Mouse (Mus musculus): Measurements from ENCODE around the gene Smo. TPM values are rescaled to one million over a fixed set of nuclear protein-coding genes. Genes with fewer than 3 reads are reported as not detected.

Smo gene
- polyA plus RNA-seq, 1 experiment from 2014 or later = 3.2 TPM

GRCm38 (mm10) chr6:29702126-29702525 lies 33.2 kb upstream of the Smo start:
- Histone ChIP-seq H3K9ac (peak overlapping the region; percentile 72), H3K27me3 (no peaks in the 10 kb centered on the region), H3K4me1 (replicated peaks) (peaks cover 90% of the 10 kb centered on the region), H3K9me3 (replicated peaks) (no peaks in the 10 kb centered on the region), H3K36me3 (replicated peaks) (peaks cover 68% of the 10 kb centered on the region), H3K27ac (replicated peaks) (peak overlapping the region; percentile 99), H3K4me3 (replicated peaks) (peak overlapping the region; percentile 50), H3K4me2 (peak overlapping the region; percentile 75)
- 35% methylated on average over 3 of the region's 3 CpGs for WGBS (ENCODE audit: insufficient replicate concordance)
- no peak for ATAC-seq (ENCODE audit: insufficient read depth)

GRCm38 (mm10) chr6:29704143-29704542 lies 31.2 kb upstream of the Smo start:
- peak overlapping the region; percentile 99 for H3K27ac ChIP-seq (replicated peaks)
- H3K4me3 ChIP-seq (replicated peaks) = peak overlapping the region; percentile 0; the same call in 1 of the 2 replicates
- 0 out of 2 replicates have a peak overlapping the region, but pooled peaks have one; percentile 12 for H3K9ac ChIP-seq
- no peaks in the 10 kb centered on the region for H3K9me3 ChIP-seq (replicated peaks)
- H3K4me2 ChIP-seq = peak overlapping the region; percentile 32
- no peak for ATAC-seq (ENCODE audit: insufficient read depth)
- WGBS (ENCODE audit: insufficient replicate concordance) = 40% methylated on average over 5 of the region's 5 CpGs
- peaks cover 86% of the 10 kb centered on the region for H3K4me1 ChIP-seq (replicated peaks)
- H3K36me3 ChIP-seq (replicated peaks) = peaks cover 75% of the 10 kb centered on the region
- H3K27me3 ChIP-seq = no peaks in the 10 kb centered on the region

- no peak overlapping the region for H3K27ac ChIP-seq (replicated peaks)
- no peak overlapping the region for H3K4me2 ChIP-seq
- no peak for ATAC-seq (ENCODE audit: insufficient read depth)
- no peaks in the 10 kb centered on the region for H3K9me3 ChIP-seq (replicated peaks)
- H3K4me1 ChIP-seq (replicated peaks) = peaks cover 66% of the 10 kb centered on the region
- WGBS (ENCODE audit: insufficient replicate concordance) = 87% methylated on average over 2 of the region's 2 CpGs
- peaks cover 97% of the 10 kb centered on the region for H3K36me3 ChIP-seq (replicated peaks)
- H3K4me3 ChIP-seq (replicated peaks) = no peak overlapping the region
- no peaks in the 10 kb centered on the region for H3K27me3 ChIP-seq
- no peak overlapping the region for H3K9ac ChIP-seq
Measured at GRCm38 (mm10) chr6:29707902-29708301, 27.4 kb upstream of the Smo start.

GRCm38 (mm10) chr6:29711318-29711717 lies 24.0 kb upstream of the Smo start:
- Histone ChIP-seq H3K4me1 (replicated peaks) (peaks cover 33% of the 10 kb centered on the region), H3K27me3 (no peaks in the 10 kb centered on the region), H3K9ac (no peak overlapping the region), H3K4me2 (no peak overlapping the region), H3K9me3 (replicated peaks) (no peaks in the 10 kb centered on the region), H3K36me3 (replicated peaks) (peaks cover 98% of the 10 kb centered on the region), H3K4me3 (replicated peaks) (no peak overlapping the region), H3K27ac (replicated peaks) (no peak overlapping the region)
- no peak for ATAC-seq (ENCODE audit: insufficient read depth)
- 77% methylated on average over 3 of the region's 3 CpGs for WGBS (ENCODE audit: insufficient replicate concordance)

- ATAC-seq (ENCODE audit: insufficient read depth) = no peak
- Histone ChIP-seq H3K4me1 (replicated peaks) (peaks cover 27% of the 10 kb centered on the region), H3K4me3 (replicated peaks) (no peak overlapping the region), H3K9me3 (replicated peaks) (no peaks in the 10 kb centered on the region), H3K27me3 (no peaks in the 10 kb centered on the region), H3K9ac (no peak overlapping the region), H3K4me2 (no peak overlapping the region), H3K27ac (replicated peaks) (0 out of 2 replicates have a peak overlapping the region, but pooled peaks have one; percentile 42), H3K36me3 (replicated peaks) (peaks cover 98% of the 10 kb centered on the region)
- 47% methylated on average over 3 of the region's 3 CpGs for WGBS (ENCODE audit: insufficient replicate concordance)
Measured at GRCm38 (mm10) chr6:29712011-29712584, 23.2 kb upstream of the Smo start.

- ATAC-seq (ENCODE audit: insufficient read depth) = no peak
- 67% methylated on average over 10 of the region's 10 CpGs for WGBS (ENCODE audit: insufficient replicate concordance)
- Histone ChIP-seq H3K4me2 (no peak overlapping the region), H3K4me1 (replicated peaks) (peaks cover 9% of the 10 kb centered on the region), H3K9me3 (replicated peaks) (no peaks in the 10 kb centered on the region), H3K4me3 (replicated peaks) (no peak overlapping the region), H3K27ac (replicated peaks) (no peak overlapping the region), H3K27me3 (no peaks in the 10 kb centered on the region), H3K9ac (no peak overlapping the region), H3K36me3 (replicated peaks) (peaks cover 89% of the 10 kb centered on the region)
Measured at GRCm38 (mm10) chr6:29716624-29717365, 18.5 kb upstream of the Smo start.

- Histone ChIP-seq H3K9me3 (replicated peaks) (no peaks in the 10 kb centered on the region), H3K36me3 (replicated peaks) (peaks cover 81% of the 10 kb centered on the region), H3K27me3 (no peaks in the 10 kb centered on the region), H3K27ac (replicated peaks) (no peak overlapping the region), H3K4me1 (replicated peaks) (peaks cover 9% of the 10 kb centered on the region), H3K9ac (no peak overlapping the region), H3K4me2 (no peak overlapping the region), H3K4me3 (replicated peaks) (no peak overlapping the region)
- 78% methylated on average over 10 of the region's 10 CpGs for WGBS (ENCODE audit: insufficient replicate concordance)
- ATAC-seq (ENCODE audit: insufficient read depth) = no peak
Measured at GRCm38 (mm10) chr6:29717541-29717940, 17.8 kb upstream of the Smo start.

GRCm38 (mm10) chr6:29717952-29718521 lies 17.3 kb upstream of the Smo start:
- no peak for ATAC-seq (ENCODE audit: insufficient read depth)

GRCm38 (mm10) chr6:29718894-29719329 lies 16.4 kb upstream of the Smo start:
- H3K36me3 ChIP-seq (replicated peaks) = peaks cover 69% of the 10 kb centered on the region
- peak overlapping the region; percentile 45 for H3K4me2 ChIP-seq
- no peak for ATAC-seq (ENCODE audit: insufficient read depth)
- no peak overlapping the region for H3K4me3 ChIP-seq (replicated peaks)
- H3K9ac ChIP-seq = no peak overlapping the region
- H3K9me3 ChIP-seq (replicated peaks) = no peaks in the 10 kb centered on the region
- peaks cover 9% of the 10 kb centered on the region for H3K4me1 ChIP-seq (replicated peaks)
- no peaks in the 10 kb centered on the region for H3K27me3 ChIP-seq
- 0 out of 2 replicates have a peak overlapping the region, but pooled peaks have one; percentile 31 for H3K27ac ChIP-seq (replicated peaks)
- 27% methylated on average over 15 of the region's 15 CpGs for WGBS (ENCODE audit: insufficient replicate concordance)

More at GRCm38 (mm10) chr6:29717952-29718521, 17.3 kb upstream of the Smo start:
- Histone ChIP-seq H3K36me3 (replicated peaks) (peaks cover 76% of the 10 kb centered on the region), H3K9ac (no peak overlapping the region), H3K9me3 (replicated peaks) (no peaks in the 10 kb centered on the region), H3K4me1 (replicated peaks) (peaks cover 9% of the 10 kb centered on the region), H3K4me3 (replicated peaks) (no peak overlapping the region), H3K4me2 (no peak overlapping the region), H3K27ac (replicated peaks) (no peak overlapping the region), H3K27me3 (no peaks in the 10 kb centered on the region)
- 62% methylated on average over 14 of the region's 14 CpGs for WGBS (ENCODE audit: insufficient replicate concordance)

- Histone ChIP-seq H3K27me3 (no peaks in the 10 kb centered on the region), H3K9me3 (replicated peaks) (no peaks in the 10 kb centered on the region), H3K27ac (replicated peaks) (no peak overlapping the region), H3K4me2 (no peak overlapping the region), H3K9ac (no peak overlapping the region), H3K36me3 (replicated peaks) (peaks cover 39% of the 10 kb centered on the region), H3K4me3 (replicated peaks) (no peak overlapping the region), H3K4me1 (replicated peaks) (peaks cover 9% of the 10 kb centered on the region)
- ATAC-seq (ENCODE audit: insufficient read depth) = no peak
- WGBS (ENCODE audit: insufficient replicate concordance) = 70% methylated on average over 2 of the region's 2 CpGs
Measured at GRCm38 (mm10) chr6:29721890-29722289, 13.4 kb upstream of the Smo start.

GRCm38 (mm10) chr6:29726576-29727200 lies 8.6 kb upstream of the Smo start:
- no peak overlapping the region for H3K9ac ChIP-seq
- no peak overlapping the region for H3K4me2 ChIP-seq
- H3K27me3 ChIP-seq = peaks cover 11% of the 10 kb centered on the region
- WGBS (ENCODE audit: insufficient replicate concordance) = 67% methylated on average over 1 of the region's 1 CpGs
- no peaks in the 10 kb centered on the region for H3K36me3 ChIP-seq (replicated peaks)
- no peak for ATAC-seq (ENCODE audit: insufficient read depth)
- H3K9me3 ChIP-seq (replicated peaks) = no peaks in the 10 kb centered on the region
- no peak overlapping the region for H3K4me3 ChIP-seq (replicated peaks)
- no peaks in the 10 kb centered on the region for H3K4me1 ChIP-seq (replicated peaks)
- H3K27ac ChIP-seq (replicated peaks) = no peak overlapping the region
